Mouse (Mus musculus) CH12F3 (cell line): Measurements from ENCODE around the gene Trpv4.

ENCODE experiments used
- in situ Hi-C: fragments of 300-500 bp; cut with MboI; formaldehyde crosslinking; loops from 2 replicates; pipeline ENCODE4 v1.14.3; 2020; ENCODE audit warnings: low sequenced_read_pairs

Gene Trpv4

GRCm38 (mm10) chr5:114669014-114669413, 10.8 kb upstream of the Trpv4 start:
- in situ Hi-C loops, result no loop called here

DNA sequence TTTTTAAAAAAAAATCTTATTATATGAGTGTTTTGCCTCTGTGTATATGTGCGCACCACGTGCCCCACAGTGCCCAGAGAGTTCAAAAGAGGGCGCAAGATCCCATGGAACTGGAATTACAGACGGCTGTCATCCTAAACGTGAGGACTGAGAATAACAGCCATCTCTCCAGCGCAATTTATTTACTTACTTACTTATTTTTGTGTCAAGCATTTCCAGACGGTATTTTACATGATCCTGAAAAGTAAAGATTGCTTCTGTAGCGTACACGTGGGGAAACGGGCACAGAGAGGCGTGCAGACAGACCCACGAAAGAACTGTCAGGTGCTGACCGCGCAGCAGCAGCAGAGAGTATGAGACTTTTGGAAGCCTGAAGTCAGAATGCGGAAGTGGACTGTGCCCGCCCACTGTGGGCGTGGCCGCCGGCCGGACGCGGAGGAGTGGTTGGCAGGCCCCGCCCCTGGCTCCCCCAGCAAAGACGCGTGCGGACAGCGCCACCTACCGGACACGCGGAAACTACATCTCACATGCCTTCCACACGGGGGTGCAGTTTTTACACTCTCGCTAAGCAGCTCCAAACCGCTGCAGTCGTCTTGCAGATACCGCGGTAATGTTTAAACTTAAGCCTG, 9.1 kb upstream of the Trpv4 start:
- in situ Hi-C loops, result no loop called here

DNA sequence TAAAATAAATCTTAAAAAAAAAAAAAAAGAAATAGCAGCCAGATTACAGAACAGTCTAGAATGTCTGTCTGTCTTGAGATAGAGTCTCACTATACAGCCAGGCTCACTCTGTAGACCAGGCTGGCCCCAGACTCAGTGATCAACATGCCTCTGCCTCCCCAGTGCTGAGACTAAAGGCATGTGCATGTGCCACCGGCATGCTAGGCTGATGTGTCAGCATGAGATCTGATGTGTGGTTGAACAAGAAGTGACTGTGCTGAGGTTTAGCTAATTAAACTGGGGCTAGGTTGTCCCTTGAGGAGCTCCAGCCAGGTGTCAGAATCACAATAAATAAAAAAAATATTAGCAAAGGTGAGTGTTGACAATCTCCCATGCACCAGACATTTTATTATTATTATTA, 8.4 kb upstream of the Trpv4 start:
- in situ Hi-C loops, result no loop called here

DNA sequence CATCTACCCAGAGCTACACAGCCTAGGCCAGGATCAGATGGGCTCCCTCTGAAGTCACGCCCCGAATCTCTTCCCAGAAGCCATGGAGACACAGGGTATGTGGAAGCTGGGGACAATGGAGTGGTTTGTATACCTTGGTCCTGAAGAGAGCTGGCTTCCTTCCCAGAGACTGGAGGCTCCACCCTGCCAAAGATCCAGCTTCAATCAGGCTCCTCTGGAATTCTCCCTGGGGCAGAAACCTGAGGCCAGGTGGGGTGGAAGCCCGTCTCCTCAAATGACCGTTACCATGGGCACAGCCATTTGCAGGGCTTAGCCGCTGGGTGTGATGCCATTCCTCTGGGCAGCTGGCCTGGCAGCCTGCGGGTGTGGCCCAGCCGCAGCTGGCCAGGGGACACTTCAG, 6.5 kb upstream of the Trpv4 start:
- in situ Hi-C loops, result no loop called here

GRCm38 (mm10) chr5:114664139-114664538, 5.9 kb upstream of the Trpv4 start:
- in situ Hi-C loops, result no loop called here

- in situ Hi-C loops, result no loop called here
These were observed 2.8 kb upstream of the Trpv4 start for GRCm38 (mm10) chr5:114661029-114661428.

DNA sequence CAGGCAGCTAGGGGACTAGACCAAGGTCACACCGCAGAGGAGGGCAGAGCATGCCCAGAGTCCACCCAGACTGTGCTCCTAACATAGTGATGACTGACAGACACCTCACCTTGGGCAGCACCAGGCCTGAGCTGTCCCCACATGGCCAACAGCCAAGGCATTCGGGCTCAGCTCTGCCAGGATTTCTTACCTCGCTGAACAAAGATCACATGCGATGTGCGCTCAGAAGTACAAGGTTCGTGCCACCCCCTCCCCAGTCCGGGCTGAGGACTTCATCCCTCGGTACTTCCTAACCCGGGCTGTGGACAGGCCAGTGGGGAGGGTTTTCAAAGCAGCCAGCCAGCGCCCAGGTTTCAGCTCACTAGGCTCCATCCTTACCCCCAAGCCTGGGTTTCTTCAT, 795 bp downstream of the Trpv4 start:
- in situ Hi-C loops, result no loop called here

- in situ Hi-C loops, result no loop called here
These were observed 1.9 kb downstream of the Trpv4 start for GRCm38 (mm10) chr5:114656305-114656704.

DNA sequence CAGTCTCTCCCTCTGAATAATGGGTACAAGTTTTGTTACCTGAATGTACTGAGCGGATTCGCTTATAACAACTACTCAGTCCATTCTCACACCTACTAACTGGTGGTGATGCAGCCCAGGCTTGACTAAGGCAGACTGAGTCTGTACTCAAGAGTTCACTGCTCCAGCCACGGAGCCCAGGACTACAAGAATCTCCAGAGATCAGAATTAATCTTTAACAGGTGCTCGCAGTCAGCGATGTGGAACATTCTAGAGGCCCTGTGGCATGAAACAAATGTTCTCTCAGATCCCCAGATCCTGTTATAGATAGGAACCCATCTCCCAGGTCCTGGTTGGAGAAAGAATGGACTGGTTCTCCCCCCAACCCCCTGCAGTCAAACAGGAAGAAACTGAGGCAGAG, 2.5 kb downstream of the Trpv4 start:
- in situ Hi-C loops, result no loop called here

DNA sequence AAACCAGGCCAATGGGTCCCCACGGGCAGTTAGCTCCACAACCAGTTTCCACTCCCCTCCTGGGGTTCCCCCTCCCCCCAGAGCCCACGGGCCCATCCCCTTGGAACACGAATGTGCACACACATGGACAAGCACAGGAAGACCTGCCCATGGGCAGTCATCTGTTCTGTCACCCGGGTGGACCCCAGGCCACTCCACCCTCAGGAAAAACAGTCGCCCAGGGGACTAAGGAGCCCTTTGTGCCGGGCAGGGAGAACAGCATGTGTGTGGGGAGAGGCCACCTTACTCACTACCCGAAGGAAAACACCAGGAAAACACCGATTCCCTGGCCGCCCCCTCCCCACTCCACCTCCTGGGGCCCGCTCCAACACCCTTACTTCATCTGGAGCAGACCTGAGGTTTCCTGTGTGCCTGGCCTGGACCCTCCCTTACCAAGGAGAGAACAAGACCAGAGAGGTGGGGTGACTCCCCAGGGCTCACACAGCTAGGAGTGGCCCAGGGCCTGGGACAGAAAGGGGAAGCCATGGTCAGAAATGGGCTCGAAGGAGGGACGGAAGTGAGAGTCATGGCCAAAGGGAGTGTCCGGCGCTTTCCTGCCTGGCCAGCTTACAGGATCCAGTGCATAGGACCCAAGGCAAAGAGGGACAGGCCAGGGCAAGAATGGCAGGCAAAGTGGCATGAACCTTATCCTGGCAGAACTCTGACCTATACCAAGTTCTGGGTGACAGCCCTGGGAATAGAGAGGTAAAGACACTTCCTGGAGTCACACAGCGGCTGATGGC, 4.4 kb downstream of the Trpv4 start:
- in situ Hi-C loops, result no loop called here

DNA sequence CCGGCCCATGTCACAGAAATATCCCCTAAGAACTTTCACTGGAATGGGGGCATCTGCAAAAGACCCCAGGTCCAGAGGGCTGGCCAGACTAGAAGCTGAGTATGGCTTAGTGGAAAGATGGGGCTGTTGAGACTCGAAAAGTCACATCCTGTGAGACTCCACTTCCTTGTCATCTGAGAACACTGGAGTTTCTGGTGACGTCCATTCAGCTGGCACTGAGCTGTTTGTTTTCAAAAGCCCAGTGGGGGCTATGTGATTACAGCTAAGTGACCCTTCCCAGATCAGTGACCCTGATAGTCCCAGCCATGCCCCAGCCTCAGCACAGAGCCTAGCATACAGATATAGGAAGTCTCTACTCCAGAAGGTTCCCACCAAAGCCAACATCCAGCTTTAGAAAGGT, 6.8 kb downstream of the Trpv4 start:
- in situ Hi-C loops, result no loop called here

GRCm38 (mm10) chr5:114651002-114651401, 7.2 kb downstream of the Trpv4 start:
- in situ Hi-C loops, result no loop called here

GRCm38 (mm10) chr5:114648728-114649311, 9.4 kb downstream of the Trpv4 start:
- in situ Hi-C loops, result no loop called here

GRCm38 (mm10) chr5:114647211-114647974, 10.8 kb downstream of the Trpv4 start:
- in situ Hi-C loops, result no loop called here

- in situ Hi-C loops, result no loop called here
These were observed 12.3 kb downstream of the Trpv4 start for GRCm38 (mm10) chr5:114645916-114646315.

GRCm38 (mm10) chr5:114644918-114645317, 13.3 kb downstream of the Trpv4 start:
- in situ Hi-C loops, result no loop called here

GRCm38 (mm10) chr5:114640809-114641208, 17.4 kb downstream of the Trpv4 start:
- in situ Hi-C loops, result no loop called here

GRCm38 (mm10) chr5:114639645-114639957, 18.6 kb downstream of the Trpv4 start:
- in situ Hi-C loops, result no loop called here

DNA sequence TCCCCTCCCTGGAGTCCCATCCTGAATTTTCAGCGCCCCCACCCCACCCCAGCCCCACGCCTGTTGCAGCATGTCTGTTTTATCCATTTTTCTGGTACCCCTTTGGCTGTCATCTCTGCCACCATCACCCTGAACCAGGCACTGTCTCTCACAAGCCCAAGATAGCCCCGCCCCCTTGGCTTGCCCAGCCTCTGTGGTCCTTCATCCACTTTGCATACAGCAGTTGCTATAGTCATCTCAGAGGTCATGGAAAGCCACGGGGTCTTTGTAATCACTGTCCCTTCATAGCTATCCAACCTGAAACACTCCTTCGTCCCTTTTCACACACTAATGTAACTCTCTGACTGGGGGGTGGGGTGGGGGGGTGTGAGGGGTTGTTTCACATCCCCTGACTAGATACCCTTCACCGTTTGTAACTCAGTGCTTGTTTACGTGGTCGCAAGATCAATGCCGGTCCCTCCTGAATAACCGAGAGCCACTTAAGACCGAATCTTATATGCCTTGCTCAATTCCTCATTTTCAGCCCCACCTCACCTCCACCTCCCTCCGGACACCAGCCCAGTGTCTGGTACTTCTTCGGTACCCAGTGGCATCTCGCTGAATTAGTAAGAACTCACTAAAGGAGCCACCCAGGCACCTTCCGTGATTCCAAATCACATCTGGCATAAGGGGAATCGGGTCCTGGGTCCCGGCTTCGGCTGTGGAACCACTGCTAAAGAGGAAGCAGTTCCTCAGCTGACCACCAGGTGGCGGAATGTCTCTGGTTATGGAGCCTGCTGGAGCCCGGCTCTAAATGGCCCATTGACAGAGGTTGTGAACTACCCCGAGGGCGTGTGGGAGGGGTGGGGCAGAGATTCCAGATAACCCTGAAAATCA, 19.2 kb downstream of the Trpv4 start:
- in situ Hi-C loops, result no loop called here

DNA sequence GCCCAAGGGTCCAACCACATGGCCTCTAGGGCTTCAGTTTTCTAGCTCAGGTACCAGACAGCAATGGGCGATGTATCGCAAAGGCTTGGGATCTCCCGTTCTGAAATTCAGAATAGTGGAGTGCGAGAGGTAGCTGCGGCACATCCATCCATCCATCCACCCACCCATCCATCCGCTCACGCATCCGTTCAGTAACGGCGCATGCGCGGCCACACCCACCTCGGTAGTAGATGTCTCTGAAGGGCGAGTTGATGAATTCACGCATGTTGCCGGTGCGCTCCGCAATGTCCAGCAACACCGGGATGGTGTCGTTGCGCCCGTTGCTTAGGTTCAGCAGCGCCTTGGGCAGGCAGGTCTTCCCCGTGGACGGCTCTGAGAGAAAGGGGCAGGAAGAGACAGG, 22.1 kb downstream of the Trpv4 start:
- in situ Hi-C loops, result no loop called here

- in situ Hi-C loops, result no loop called here
These were observed 26.9 kb downstream of the Trpv4 start for GRCm38 (mm10) chr5:114631336-114631735.
